Mouse (Mus musculus) stomach, embryonic 16.5 days (tissue): ENCODE measurements around the gene Lin37. TPM values are rescaled to one million over a fixed set of nuclear protein-coding genes. Genes with fewer than 3 reads are reported as not detected.

Experiments used
- ATAC-seq: fragments of 200-750 bp; cut with Nextera tagmentation; 2 replicates; pipeline ENCODE4 v1.8.0; 2017; ENCODE audit warnings: moderate number of reproducible peaks, moderate TSS enrichment; ENCODE audit not compliant: insufficient read depth, low FRiP score
- H3K27ac ChIP-seq: fragments of 300-500 bp; sonication (generic); 2 replicates; pipeline ENCODE4 v1.5.1; 2014; ENCODE audit warnings: low read length
- H3K27me3 ChIP-seq: fragments of 300-500 bp; sonication (generic); 2 replicates; pipeline ENCODE4 v1.6.1; 2014; ENCODE audit warnings: low read length, control low read depth, mixed read lengths; ENCODE audit not compliant: control insufficient read depth, insufficient read depth
- H3K36me3 ChIP-seq: fragments of 300-500 bp; sonication (generic); 2 replicates; pipeline ENCODE4 v1.6.1; 2014; ENCODE audit warnings: low read length; ENCODE audit not compliant: control insufficient read depth, insufficient read depth
- H3K4me1 ChIP-seq: fragments of 300-500 bp; sonication (generic); 2 replicates; pipeline ENCODE4 v1.6.1; 2014; ENCODE audit warnings: low read length, control low read depth, mixed read lengths; ENCODE audit not compliant: control insufficient read depth, insufficient read depth
- H3K4me2 ChIP-seq: fragments of 300-500 bp; sonication (generic); 2 replicates; pipeline ENCODE4 v1.6.1; 2014; ENCODE audit warnings: low read depth, low read length, mixed read lengths
- H3K4me3 ChIP-seq: fragments of 300-500 bp; sonication (generic); replicated peaks from 2 replicates; pipeline ENCODE4 v1.5.1; 2014; ENCODE audit warnings: mild to moderate bottlenecking, low read length
- H3K9ac ChIP-seq: fragments of 300-500 bp; sonication (generic); 2 replicates; pipeline ENCODE4 v1.6.1; 2014; ENCODE audit warnings: low read length
- H3K9me3 ChIP-seq: fragments of 300-500 bp; sonication (generic); replicated peaks from 2 replicates; pipeline ENCODE4 v1.6.1; 2016; ENCODE audit warnings: low read length, control low read depth; ENCODE audit not compliant: control insufficient read depth
- WGBS: fragments of 180-500 bp; shearing (Covaris S2); extraction: QIAGEN DNeasy Blood & Tissue Kit; methylation state at CpG from one replicate; pipeline ENCODE4 v1.1.7; 2014; 5-methylcytosine and 5-hydroxymethylcytosine counted together
- polyA plus RNA-seq: library from polyadenylated mRNA; unstranded; fragments of >200 nt; fragmentation: Nextera tagmentation; extraction: Ambion mirVana; gene quantifications from 2 replicates; pipeline ENCODE4 v1.2.1, GENCODE M21; 2015

Lin37 gene
- polyA plus RNA-seq, 1 experiment from 2014 or later = 53.8 TPM

- Histone ChIP-seq H3K4me2 (peak overlapping the region; percentile 35), H3K27me3 (no peaks in the 10 kb centered on the region), H3K27ac (peak overlapping the region; percentile 15; the same call in 1 of the 2 replicates), H3K4me3 (no peak overlapping the region), H3K36me3 (peaks cover 11% of the 10 kb centered on the region; the same call in 1 of the 2 replicates), H3K9ac (peak overlapping the region; percentile 63), H3K9me3 (no peaks in the 10 kb centered on the region), H3K4me1 (peaks cover 10% of the 10 kb centered on the region)
- 34% methylated on average over 17 of the region's 17 CpGs for WGBS
- ATAC-seq = no peak
These were observed 33.2 kb downstream of the Lin37 start for GRCm38 (mm10) chr7:30526399-30526798.

DNA sequence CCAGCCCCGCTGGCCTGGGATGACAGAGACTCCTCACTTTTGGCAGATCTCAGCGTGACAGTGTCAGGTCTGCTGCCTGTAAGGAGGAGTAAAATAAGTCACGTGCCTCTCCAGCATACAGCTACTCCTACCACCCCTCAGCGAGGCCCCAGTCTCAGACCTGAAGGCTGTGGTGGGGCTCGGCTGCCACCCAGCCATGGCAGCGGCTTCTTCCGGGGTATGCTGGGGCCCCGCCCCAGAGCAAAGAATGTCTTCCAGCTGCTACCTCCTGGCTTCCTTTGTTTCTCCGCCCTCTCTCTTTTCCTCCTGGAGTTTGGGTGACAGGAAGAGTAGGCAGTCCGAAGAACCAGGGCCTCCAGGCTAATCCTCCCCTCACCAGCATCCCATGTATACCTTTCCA, 33.7 kb downstream of the Lin37 start:
- Histone ChIP-seq H3K9me3 (no peaks in the 10 kb centered on the region), H3K27ac (no peak overlapping the region), H3K9ac (peak overlapping the region; percentile 63), H3K27me3 (no peaks in the 10 kb centered on the region), H3K4me3 (no peak overlapping the region), H3K4me2 (peak overlapping the region; percentile 35), H3K36me3 (peaks cover 11% of the 10 kb centered on the region; the same call in 1 of the 2 replicates), H3K4me1 (peaks cover 10% of the 10 kb centered on the region)
- 27% methylated on average over 10 of the region's 10 CpGs for WGBS
- peak; percentile 24; the same call in 1 of the 2 replicates for ATAC-seq

DNA sequence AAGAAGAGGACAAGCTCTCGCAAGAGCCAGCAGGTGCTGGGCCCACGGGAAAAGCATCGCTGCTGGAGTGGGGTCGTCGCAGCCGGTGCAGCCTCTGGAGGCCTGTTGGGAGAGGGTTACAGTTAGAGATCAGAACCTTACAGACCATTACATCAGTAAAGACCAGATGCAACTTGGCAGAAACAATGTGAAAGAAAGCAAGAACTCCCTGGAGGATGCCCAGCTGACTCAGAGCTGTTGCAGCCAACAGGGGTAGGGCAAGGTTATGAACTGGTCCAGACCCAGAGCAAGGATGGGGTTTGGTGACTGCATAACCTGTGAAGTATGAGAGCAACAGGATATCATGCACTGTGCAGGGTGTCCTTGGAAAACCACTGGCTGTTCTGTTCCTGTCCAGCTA, 35.2 kb downstream of the Lin37 start:
- no peak for ATAC-seq
- H3K27me3 ChIP-seq = no peaks in the 10 kb centered on the region
- H3K9ac ChIP-seq = no peak overlapping the region
- no peak overlapping the region for H3K4me3 ChIP-seq
- H3K4me1 ChIP-seq = peaks cover 10% of the 10 kb centered on the region
- H3K27ac ChIP-seq = no peak overlapping the region
- no peak overlapping the region for H3K4me2 ChIP-seq
- WGBS = 90% methylated on average over 6 of the region's 6 CpGs
- peaks cover 2% of the 10 kb centered on the region; the same call in 1 of the 2 replicates for H3K36me3 ChIP-seq
- no peaks in the 10 kb centered on the region for H3K9me3 ChIP-seq

DNA sequence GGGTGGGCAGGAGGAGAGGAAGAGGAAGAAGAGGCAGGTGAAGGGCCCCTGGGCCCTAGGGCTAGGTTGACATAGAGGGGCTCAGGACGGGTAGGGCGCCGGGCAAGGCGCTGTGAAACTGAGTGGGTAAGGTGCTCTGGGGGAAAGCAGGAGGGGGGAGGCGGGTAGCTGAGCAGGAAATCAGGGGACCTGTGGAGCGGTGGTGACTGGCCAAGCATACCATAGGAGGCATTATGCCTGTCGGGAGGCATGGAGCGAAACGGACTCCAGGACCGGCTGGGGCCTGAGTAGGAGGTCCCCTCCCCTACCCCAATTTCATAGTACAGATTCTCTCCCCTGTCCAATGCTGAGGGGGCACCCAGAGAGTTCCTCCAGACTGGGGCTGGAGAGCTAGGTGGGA, 36.8 kb downstream of the Lin37 start:
- Histone ChIP-seq H3K4me1 (peaks cover 10% of the 10 kb centered on the region), H3K27ac (no peak overlapping the region), H3K4me3 (no peak overlapping the region), H3K9me3 (no peaks in the 10 kb centered on the region), H3K9ac (no peak overlapping the region), H3K4me2 (no peak overlapping the region), H3K27me3 (no peaks in the 10 kb centered on the region), H3K36me3 (no peaks in the 10 kb centered on the region)
- no peak for ATAC-seq
- 82% methylated on average over 10 of the region's 10 CpGs for WGBS

DNA sequence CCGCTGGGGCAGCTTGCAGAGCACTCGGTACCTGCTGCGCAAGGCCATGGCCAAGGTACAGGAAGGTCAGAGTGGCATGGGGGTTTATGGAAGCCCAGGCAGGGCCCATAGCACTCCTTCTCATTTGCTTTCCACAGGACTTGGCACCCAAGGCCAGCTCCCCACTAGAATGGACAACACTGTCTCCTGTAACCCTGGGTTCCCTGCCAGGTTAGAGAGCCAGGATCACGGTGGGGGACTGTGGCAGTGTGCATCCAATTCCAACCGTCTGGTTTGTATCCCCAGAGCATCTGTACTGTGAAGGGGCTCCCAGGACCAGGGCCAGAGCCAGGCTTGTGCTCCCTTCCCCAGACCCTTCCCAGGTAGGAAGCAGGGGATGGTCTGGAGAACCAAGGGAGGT, 38.8 kb downstream of the Lin37 start:
- H3K27ac ChIP-seq = no peak overlapping the region
- WGBS = 78% methylated on average over 5 of the region's 5 CpGs
- ATAC-seq = no peak

DNA sequence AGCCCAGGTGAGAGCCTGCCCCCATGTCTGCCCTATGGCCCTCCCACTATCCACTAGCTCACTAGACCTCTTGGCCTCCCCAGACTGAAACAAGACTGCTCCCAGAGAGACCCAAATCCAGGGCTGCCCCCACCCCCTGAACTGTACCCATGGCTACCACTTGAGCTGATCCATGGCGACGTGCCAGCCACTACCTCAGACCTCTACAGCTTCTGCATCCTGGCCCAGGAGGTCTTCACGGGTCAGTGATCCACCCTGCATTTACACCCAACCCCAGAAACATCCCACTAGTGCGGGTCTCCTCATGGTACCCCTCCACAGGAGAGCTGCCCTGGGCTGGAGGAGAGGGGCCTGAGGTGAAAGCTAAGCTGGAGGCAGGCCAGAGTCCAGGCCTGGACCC, 39.2 kb downstream of the Lin37 start:
- ATAC-seq = no peak
- no peaks in the 10 kb centered on the region for H3K4me1 ChIP-seq
- no peak overlapping the region for H3K4me2 ChIP-seq
- no peak overlapping the region for H3K9ac ChIP-seq
- H3K9me3 ChIP-seq = no peaks in the 10 kb centered on the region
- 73% methylated on average over 4 of the region's 4 CpGs for WGBS
- H3K4me3 ChIP-seq = no peak overlapping the region
- H3K36me3 ChIP-seq = no peaks in the 10 kb centered on the region
- no peak overlapping the region for H3K27ac ChIP-seq
- H3K27me3 ChIP-seq = no peaks in the 10 kb centered on the region

More for the DNA sequence above, 38.8 kb downstream of the Lin37 start:
- Histone ChIP-seq H3K4me1 (no peaks in the 10 kb centered on the region), H3K9me3 (no peaks in the 10 kb centered on the region), H3K36me3 (no peaks in the 10 kb centered on the region), H3K4me2 (no peak overlapping the region), H3K27me3 (no peaks in the 10 kb centered on the region), H3K9ac (no peak overlapping the region), H3K4me3 (no peak overlapping the region)

- H3K27ac ChIP-seq = no peak overlapping the region
- no peaks in the 10 kb centered on the region for H3K9me3 ChIP-seq
- no peak overlapping the region for H3K4me3 ChIP-seq
- no peaks in the 10 kb centered on the region for H3K36me3 ChIP-seq
- no peaks in the 10 kb centered on the region for H3K27me3 ChIP-seq
- 33% methylated on average over 8 of the region's 8 CpGs for WGBS
- ATAC-seq = no peak
- no peak overlapping the region for H3K4me2 ChIP-seq
- no peaks in the 10 kb centered on the region for H3K4me1 ChIP-seq
- H3K9ac ChIP-seq = no peak overlapping the region
These were observed 41.3 kb downstream of the Lin37 start for GRCm38 (mm10) chr7:30518325-30518724.

GRCm38 (mm10) chr7:30515003-30515760, 44.5 kb downstream of the Lin37 start:
- H3K4me1 ChIP-seq = no peaks in the 10 kb centered on the region
- no peaks in the 10 kb centered on the region for H3K27me3 ChIP-seq
- H3K4me3 ChIP-seq = no peak overlapping the region
- no peak overlapping the region for H3K4me2 ChIP-seq
- H3K27ac ChIP-seq = no peak overlapping the region
- H3K9me3 ChIP-seq = no peaks in the 10 kb centered on the region
- WGBS = 54% methylated on average over 24 of the region's 24 CpGs
- no peaks in the 10 kb centered on the region for H3K36me3 ChIP-seq
- no peak overlapping the region for H3K9ac ChIP-seq
- ATAC-seq = no peak

- 65% methylated on average over 4 of the region's 4 CpGs for WGBS
- H3K4me1 ChIP-seq = no peaks in the 10 kb centered on the region
- H3K4me2 ChIP-seq = no peak overlapping the region
- H3K4me3 ChIP-seq = no peak overlapping the region
- no peak for ATAC-seq
- H3K27ac ChIP-seq = no peak overlapping the region
- no peaks in the 10 kb centered on the region for H3K36me3 ChIP-seq
- H3K27me3 ChIP-seq = no peaks in the 10 kb centered on the region
- no peaks in the 10 kb centered on the region for H3K9me3 ChIP-seq
- H3K9ac ChIP-seq = no peak overlapping the region
These were observed 51.6 kb downstream of the Lin37 start for GRCm38 (mm10) chr7:30508061-30508460.
